Mouse (Mus musculus) liver, embryonic 14.5 days (tissue): Measurements from ENCODE around the gene Nktr.

Source experiments
- CTCF ChIP-seq: IDR thresholded peaks from 2 replicates; pipeline ENCODE4 v1.5.1; 2016; ENCODE audit warnings: antibody characterized with exemption, low read depth, control low read depth
- EP300 ChIP-seq: IDR thresholded peaks from 2 replicates; pipeline ENCODE4 v1.6.1; 2016; ENCODE audit warnings: antibody characterized with exemption, low read depth

- TF ChIP-seq CTCF: no peak
- no peak for TF ChIP-seq EP300
These were observed 43.4 kb upstream of the Nktr start for GRCm38 (mm10) chr9:121675556-121675955.
